Mouse (Mus musculus): ENCODE results near the gene Myo18b.

The Myo18b gene

DNA sequence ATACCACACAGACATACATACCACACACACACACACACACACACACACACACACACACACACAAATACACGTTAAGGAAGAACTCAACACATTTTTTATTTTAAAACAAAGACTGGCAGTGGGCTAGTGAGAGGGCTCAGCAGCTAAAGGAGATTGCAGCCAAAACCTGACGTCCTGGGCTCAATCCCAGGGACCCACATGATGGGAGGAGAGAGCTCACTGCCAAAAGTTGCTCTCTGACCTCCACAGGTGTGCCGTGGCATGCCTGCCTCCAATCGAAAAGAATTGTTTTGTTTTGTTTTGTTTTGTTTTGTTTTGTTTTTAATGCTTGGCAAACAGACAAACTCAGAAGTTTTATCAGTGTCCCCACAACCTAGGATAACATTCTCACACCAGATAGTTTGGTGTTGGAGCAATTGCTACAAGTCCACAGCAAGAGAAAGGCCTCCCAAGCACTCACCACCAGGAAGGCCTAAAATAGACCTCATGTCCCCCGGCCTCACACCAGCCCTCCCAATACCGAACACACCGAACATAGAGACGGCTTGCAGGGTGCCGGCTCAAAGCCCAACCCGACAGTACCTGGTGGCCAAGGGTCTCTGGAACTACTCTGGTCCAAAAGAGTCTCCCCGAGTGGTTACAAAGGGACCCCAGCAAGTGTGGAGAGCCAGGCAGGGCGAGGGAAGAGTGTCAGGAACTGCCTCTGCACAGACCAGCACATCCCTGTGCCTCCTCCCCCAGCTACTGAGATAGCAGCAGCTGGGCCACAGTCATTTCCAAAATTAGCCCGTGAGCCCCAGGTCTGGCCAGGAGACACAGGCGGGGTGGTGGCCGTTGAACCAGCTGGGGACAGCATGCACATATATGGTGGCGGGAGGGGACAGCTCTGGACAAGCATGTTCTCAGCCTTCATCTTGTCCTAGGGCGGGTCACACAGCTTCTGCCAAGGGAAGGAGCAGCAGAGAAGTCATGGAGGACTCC lies at the start of gene Myo18b:
TSS of gene Myo18b (minus strand) at position 689 of the 981 bp plus-strand sequence.
- no peak for DNase-seq (ENCODE audit: low read depth)

DNA sequence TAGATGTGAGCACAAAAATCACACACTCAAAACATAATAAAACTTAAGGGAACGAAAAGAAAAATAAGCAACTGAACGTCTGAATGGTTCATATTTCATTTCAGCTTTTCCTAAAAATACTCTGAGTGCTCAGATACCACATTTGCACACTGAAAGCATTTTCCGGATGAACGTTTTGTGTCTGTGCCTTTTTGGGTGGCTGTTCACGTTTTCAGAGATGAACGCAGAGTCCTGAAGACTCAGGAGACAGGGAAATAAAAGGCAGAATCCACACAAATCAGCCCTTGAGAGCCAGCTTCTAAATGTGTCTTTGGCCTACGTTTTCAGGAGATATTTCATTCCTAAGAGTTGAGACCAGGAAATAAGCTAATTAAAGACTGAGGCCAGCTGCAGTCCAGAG lies 49.8 kb upstream of the Myo18b start:
- DNase-seq (ENCODE audit: low read depth): no peak

DNA sequence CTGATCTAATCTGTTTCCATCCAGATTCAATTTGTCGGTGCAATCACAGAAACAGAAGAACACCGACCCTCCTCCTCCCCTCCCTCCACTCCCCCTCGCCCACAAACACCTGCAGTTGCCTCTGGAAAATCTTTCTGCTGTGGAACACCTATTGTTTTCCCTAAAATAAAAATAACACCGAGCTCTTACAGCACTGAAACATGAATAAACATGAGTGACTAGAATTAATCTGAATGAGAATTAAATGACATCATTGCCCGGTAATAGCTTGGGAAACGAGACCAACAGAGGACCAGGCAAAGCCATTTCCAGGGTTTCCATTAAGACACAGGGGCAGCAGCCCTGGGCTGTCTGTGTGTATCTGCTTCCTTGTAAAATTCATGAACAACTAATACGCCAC lies 46.1 kb upstream of the Myo18b start:
- no peak for DNase-seq (ENCODE audit: low read depth)

DNA sequence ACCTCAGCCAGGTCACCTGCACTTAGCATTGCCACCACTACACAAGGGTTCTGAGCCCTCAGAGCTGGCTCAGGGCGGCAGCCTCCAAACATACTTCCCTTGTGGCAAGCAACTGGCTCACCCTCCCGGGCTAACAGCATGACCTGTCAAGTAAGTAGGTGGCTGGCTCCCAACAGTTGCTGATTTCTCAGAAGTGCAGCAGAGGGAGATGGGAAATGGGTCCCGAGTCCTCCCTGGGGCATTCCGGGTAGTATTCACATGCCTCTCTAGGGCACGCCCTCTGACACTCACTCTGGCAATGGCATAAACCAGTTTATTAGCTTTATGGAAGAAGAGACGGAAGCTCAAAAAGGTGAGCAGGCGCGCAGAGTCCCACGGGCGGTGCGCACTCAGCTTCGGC lies 44.8 kb upstream of the Myo18b start:
- DNase-seq (ENCODE audit: low read depth): no peak

DNA sequence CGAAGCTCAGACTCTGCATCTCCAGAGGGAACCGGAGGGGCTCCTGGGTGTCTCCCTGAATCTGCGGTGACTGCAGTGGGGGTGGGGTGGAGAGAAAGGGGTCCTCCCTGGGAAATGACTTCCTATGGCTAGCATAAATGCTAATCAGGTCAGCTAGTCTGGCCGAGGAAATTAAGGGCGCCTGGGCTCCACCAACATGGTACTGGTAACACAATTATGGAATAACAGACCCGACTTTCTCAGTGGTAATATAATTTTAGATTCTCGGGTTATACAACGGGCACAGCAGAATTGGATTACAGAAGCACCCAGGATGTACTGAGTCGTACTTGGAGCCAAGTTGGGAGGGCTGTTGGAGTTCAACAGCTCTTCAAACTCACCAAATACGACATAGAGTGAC lies 40.5 kb upstream of the Myo18b start:
- no peak for DNase-seq (ENCODE audit: low read depth)

DNA sequence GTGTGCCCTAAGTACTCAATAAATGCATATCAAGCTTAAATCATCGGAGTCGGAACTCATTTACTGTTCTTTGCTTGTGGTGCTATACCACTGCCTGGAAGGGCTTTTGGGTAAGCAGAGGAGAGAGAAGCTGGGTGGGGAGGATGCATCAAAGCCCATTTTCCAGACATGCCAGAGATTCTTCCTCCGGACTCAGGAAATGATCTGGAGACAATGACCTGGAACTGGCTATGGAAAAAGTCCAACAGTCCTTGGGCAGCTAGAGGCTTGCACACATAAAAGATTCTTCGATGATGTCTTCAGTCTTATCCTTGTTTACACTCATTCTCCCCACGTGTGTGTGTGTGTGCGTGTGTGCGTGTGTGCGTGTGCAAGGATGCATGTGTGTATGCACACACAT lies 39.3 kb upstream of the Myo18b start:
- DNase-seq (ENCODE audit: low read depth): no peak

DNA sequence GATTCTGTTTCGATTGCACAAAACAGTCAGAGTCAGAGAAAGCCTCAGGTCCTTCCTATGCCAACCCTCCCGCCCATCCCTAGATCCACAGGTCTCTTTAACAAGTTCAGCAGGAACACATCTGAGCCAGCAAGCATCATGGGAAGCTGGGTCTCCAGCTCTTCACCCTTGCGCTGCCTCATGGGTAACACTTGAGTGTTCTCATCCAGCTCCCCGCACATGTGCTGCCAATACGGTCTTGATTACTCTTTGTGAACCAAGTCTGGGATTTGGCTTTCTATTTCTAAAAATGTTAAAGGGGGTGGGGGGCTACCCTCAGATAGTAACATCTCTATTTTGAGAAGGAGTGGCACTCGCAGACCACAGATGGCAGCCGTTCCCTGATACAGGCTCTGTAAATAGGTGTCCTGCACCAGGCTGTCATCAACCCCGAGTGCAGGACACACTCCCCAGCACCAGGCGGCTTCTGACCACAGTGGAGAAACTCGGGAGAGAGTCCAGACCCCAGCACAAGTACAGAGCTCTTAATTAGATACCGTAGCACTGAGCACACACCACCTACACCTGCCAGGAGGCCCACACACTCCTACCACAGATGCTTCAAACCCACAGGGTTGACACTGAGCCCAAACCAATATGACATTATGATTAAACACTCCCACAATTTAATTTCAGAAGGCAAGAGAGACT lies 36.9 kb upstream of the Myo18b start:
- DNase-seq (ENCODE audit: low read depth): no peak

DNA sequence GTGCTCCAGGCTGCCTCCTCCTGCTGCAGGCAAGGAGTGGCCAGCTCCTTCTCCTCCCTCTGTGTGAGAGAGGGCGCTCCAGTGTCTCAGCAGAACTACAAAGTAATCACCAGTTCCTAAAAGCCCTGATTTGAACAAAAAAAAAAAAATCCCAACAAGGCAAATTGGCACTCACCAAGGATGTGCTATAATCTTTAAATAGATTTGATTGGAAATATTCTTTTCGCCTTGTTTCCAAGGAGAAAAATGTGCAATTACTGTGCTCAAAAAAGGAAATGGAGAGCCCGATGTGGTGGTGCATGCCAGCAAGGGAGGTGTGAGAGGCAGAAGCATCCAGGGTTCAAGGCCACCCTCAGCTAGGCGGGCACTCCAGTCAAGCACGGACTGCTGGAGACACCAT lies 35.7 kb upstream of the Myo18b start:
- DNase-seq (ENCODE audit: low read depth): no peak

DNA sequence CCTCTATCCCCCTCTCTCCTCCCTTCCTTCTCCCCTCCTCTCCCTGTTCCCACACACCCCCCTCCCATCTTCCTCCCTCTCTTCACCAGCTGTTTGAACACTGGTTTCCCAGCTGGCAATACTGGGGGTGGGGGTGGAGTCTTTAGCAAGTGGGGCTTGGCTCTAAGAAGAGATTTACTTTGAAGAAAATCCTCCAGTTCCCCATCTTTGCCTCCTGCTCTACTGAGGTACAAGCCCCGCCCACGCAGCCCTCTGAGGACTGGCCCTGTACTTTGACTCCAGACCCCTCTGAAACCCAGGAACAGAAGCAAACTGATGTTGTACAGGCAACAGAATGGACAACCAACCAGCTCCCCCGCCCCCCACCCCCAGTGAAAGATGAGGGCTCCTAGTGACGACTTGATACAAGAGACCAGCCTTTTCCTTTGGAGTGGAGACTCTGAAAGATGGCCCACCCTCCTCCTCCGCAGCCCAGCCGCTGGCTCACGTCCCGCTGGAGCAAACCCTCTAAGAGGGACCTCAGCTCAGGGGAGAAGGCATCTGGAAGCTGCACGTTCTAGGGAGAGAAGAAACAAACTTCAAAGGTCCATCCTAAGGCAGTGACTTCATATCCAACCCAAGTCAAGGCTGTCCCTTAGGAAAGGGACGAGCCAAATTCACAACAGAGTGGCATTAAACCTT lies 32.2 kb upstream of the Myo18b start:
- no peak for DNase-seq (ENCODE audit: low read depth)

DNA sequence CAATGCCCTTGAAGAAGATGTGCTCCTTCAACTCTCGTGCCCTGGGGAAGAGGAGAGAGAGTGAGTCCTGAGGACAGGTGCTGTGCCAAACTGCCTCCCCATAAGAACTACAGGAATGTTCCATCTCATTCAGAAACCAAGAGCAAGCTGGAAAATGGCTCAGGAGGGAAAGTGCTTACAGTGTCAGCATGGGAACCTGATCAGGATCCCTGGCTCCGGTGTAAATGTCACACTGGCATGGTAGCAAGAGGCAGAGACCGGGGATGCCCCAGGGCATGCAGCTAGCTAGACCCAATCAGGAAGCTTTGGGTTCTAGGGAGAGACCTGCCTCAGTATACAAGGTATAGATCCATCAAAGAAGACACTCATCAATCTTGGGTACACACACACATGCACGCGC lies 29.3 kb upstream of the Myo18b start:
- no peak for DNase-seq (ENCODE audit: low read depth)

DNA sequence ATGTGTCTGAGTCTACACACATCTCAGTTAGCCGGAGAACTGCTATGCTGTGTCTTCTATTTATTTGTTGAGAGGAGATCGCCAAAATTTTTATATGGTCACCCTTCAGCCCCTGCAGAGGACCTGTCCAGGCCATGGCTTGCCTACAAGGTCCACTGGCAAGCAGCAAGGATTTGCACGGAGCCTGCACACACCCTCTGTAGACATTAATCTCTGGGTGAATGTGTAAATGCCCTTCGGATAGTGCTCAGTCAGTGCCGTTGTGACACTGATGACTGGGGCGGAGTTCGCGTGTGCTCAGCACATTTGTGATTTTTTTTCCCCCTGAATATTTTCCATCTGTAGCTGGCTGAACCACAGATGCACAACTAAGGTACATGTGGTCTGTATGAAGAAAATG lies 28.6 kb upstream of the Myo18b start:
- DNase-seq (ENCODE audit: low read depth): no peak

DNA sequence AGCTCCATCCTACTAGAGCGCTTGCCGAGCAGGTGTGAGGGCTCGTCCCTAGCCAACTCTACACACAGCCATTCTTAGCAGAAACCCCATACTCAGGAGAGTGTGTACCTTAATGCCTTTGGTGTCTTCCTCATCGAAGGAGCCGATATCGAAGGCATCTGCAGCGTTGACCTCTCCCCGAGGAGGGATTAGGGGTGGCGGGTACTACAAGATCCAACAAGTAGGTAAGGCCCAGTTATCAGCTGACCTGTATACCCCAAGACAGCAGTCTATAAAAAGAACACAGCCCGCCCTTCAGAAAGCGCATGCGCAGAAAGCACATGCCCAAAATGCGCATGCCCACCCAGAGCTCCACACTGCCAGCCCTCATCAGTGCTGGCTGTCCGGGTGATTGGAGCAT lies 27.7 kb upstream of the Myo18b start:
- no peak for DNase-seq (ENCODE audit: low read depth)

DNA sequence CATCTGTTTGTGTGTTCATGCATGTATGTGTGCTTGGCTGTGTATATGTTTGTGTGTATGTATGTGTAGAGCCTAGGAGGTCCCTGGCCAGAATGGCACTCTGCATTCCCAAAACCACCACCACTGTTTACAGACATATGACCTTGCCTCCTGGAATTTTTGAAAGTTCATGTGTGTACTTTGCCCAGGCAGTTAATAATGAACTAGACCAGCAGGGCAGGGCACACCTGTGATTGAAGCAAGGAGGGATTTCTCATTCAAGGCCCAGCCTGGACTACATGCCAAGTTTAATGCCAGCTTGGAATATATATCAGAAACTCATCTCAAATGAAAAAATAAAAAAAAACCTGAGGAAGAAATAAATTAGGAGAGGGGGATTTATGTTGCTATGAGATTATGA lies 25.8 kb upstream of the Myo18b start:
- DNase-seq (ENCODE audit: low read depth): no peak

DNA sequence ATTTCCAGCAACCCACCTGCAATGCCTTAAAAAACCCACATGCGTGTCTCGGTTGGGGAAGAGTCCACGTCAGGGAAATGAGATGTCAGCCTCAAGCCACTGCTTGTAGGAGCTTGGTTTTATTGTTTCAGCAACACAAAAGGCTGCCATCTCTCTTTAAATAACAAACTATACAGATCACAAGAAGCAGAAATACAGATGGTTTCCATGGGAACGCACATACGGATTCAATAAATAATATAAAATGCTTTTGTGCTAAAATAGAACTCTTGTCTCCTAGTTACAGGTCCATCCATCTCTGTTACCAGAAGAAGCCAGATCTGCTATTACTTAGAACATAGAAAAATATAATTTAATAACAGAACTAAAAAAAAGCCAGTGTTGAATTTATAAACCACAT lies 14.2 kb upstream of the Myo18b start:
- no peak for DNase-seq (ENCODE audit: low read depth)

DNA sequence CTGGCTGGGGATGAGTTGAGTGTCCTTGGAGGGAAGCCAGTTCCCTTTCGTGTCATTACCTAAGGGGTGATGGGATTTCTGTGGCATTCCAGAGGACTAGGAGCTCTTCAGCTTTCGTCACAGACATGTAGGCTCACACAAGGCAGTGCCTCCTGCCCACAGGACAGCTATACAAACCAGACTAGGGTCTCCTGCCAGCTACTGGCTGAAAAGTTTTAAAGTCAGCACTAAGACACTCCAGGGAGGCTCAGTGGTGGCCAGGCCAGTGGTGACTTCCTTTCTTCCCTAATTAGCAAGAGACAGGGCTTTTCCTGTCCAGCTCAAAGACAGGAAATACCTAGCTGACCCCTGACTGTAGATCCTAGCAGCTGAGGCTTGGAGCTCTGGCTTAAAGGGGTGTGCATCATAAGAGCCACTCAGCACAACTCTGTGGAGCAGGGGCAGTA lies 12.0 kb upstream of the Myo18b start:
- no peak for DNase-seq (ENCODE audit: low read depth)

DNA sequence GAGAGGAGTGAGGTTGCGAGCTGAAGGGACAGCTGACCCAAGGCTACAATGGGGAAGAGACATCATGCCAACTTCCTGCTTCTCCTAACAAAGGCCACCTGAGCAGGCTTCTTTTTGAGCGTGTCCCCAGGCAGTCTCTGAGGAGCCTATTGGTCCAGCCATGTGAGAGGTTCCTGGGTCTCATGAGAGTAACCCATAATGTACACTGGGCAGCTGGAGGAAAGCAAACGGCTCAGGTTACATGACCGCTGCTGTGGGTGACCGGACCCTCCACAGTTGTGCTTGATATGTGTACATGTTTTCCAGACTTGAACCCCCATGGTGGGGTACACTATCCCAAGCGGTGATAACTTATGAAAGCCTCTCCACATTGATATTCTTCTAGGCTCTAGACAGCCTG lies 11.3 kb upstream of the Myo18b start:
- DNase-seq (ENCODE audit: low read depth): no peak

DNA sequence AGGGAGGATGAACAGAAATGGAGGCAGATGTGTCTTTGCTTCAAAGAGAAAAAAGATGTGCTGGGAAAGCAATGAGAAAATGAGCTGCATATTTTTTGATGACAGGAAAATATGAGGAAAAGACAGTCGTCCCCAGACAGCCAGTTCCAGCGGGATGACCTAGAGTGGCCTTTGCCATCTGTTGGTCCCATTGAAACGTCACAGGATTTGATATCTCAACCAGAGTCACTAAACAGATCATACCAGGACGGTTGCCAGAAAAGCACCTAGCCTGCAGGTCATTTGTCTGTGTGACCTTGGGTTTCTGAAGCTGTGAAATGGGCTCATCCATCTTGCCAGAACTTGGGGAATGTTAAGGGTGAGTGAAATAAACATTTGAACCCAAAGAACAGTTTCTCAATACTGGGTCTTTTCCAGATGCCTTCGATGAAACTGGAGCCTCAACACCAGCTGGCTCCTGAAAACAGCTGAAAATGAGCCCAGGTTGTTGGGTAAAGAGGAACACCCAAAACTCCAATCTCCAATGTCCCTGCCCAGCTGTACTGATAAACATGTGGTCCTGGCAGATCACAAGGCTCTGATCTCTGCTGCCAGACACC lies 2.6 kb downstream of the Myo18b start:
- DNase-seq (ENCODE audit: low read depth): no peak

DNA sequence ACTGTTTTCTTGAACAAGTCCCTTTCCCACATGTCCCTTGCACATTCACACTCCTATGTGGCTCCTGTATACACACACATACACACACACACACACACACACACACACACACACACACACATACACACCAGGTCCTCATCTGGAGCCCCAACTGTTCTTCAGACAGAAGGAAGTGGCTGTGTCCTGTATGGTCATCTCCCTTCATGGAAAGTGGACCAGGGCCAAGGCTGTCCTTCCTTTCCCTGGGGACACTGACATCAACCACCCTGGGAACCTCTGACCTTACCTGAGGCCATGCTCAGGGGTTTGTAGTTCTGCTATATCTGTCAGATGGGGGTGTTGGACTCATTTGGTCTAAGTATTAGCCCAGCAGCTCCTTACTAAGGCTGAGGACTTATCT lies 3.8 kb downstream of the Myo18b start:
- no peak for DNase-seq (ENCODE audit: low read depth)

DNA sequence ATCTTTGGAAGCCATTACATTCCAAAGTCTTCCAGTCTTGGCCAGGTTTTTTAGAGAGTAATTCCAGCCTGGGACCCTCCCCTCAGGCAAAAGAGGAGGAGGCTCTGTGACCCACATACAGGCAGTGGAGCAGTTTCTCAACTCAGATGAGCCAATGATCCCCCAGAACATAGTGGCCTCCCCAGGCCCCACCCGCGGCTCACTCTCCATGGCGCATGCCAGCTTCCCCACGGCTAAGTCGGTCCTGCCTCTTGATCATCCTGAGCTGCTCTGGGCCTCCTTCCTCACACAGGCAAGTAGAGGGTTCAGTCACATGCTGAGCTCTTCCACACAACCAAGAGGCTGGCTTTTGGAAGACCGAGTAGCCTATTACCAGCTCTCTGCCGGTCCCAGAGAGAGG lies 7.5 kb downstream of the Myo18b start:
- DNase-seq (ENCODE audit: low read depth): no peak

DNA sequence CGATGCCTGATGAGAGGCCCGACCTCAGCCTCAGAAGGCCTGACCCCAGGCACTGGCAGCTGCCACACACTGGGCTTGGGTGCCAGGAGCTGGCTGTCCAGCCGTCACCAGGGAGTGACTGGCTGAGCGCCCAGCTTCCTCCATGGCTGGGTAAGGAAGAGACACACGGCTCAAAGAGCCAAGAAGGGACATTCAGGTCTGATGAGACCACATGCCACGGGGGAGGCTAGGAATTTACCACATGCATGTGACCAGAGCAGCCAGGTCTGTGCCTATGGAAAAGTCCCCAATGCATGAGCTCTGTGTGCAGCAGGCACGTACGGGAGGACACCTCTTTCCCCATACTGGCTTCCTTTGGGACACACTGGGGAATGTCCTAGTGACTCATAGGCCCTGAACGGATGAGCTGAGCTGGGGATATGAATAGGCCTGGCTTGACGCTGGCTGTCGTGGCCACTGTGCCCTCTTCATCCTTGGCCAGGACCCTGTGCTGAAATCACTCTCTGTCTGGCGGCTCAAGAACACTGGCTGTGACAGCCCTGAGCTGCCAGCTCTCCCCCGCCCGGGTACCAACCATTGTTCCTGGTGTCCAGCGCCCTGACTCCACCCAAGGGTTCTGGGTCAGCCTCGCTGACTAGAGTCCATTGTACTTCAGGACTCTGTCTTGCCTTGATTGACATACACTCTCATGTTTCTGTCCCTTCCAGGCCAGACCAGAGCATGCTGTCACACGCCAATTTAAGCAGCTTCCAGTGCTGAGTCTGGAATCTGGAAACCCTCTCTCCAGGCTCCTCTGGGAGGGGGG lies 9.3 kb downstream of the Myo18b start:
- DNase-seq (ENCODE audit: low read depth): no peak

DNA sequence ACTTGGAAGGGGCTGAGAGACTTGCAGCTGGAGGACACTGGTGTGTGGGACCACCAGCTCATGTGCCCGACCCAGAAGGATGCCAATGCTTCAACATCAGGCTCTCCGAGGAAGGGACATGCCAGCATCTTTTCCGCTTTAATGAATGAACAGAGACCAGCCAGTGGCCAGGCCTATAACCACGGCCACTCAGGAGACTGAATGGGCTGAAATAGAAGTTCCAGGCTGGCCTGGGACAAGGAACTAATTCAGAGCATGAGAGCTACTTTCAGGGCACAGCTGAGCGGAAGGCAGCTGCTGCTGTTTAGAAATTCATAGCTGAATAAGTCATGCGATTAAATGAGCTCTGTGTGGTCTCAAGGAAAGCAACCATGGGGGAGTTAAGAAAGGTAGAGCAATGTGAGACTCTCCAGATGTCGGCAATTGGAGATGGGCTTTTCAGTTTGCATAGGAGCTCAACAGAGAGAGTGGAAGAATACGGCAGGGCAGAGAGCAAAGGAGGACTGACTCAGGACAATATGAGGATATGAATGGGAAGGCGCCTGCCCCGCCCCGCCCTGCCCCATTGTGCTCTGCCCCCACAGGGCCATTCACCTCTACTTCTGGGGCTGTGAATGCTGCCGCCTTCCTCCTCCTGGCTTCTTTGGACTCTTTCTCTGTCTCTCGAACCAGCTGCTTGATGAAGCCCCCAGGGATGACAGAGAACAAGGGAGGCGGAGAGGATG lies 18.6 kb downstream of the Myo18b start:
- DNase-seq (ENCODE audit: low read depth): no peak

All from NIH3T3 (cell line).